Mouse (Mus musculus) C3H10T1/2 (cell line): ENCODE data around the gene Olfr147. TPM values are rescaled to one million over a fixed set of nuclear protein-coding genes. Genes with fewer than 3 reads are reported as not detected.

Experiments used
- polyA plus RNA-seq, 2 experiments: library from polyadenylated mRNA; unstranded; fragments of >200 nt; fragmentation: generic; extraction: Trizol; gene quantifications; one replicate each; pipeline ENCODE4 v1.2.1; 2012; ENCODE audit warnings: missing spikeins in 2 of 2

Gene Olfr147
- not detected for polyA plus RNA-seq

DNA sequence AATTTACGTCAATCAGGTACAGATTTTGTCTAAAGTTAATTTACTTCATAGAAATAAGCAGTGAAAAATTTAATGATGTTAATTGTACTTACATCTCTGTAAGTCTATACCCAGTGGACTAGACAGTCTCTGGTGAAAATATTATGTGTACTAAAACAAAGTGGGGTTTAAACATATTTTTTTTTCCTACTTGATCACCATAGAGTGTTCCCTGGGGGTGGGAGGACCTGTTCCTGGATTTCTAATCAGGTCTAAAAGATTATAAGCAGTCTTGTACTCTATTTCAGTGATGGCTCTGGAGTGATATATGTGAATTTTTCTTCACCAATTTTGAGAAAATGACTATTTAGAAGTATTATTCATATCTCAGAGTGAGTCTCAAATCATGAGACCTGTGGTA, at the start of gene Olfr147:
Olfr147 (plus strand) TSS at position 301 of the 400 bp plus-strand sequence.

GRCm38 (mm10) chr9:38366596-38366995, 34.9 kb upstream of the Olfr147 start, which contains the start of gene Olfr250:
TSS of gene Olfr250 (plus strand) at chr9:38366896.

GRCm38 (mm10) chr9:38376786-38377185, 24.7 kb upstream of the Olfr147 start, which contains the start of gene Olfr251:
TSS of gene Olfr251 (plus strand) at chr9:38377086.

GRCm38 (mm10) chr9:38429155-38429554, 27.7 kb downstream of the Olfr147 start, which contains the start of gene Olfr901:
TSS of gene Olfr901 (plus strand) at chr9:38429455.

DNA sequence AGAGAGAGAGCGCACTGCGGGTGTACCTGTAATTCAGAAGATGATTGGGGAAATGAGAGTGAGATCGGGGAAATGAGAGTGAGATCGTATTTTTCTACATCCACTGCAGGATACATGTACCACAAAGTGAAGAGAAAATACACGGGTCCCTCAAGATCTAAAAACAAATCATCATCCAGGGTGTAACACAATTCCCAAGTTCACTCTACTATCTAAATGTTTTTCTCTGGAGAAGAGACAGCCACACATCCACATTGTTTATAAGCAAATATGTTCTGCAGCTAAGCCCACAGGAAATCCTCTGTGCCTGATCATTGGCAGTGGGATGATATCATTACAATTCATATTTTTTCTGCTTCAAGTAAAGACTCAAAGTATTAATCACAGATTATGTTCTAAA, 45.9 kb downstream of the Olfr147 start, which contains the start of gene Olfr902:
Olfr902 (plus strand) TSS at position 301 of the 400 bp plus-strand sequence.

Other genes with a start within 250 kb of the Olfr147 start
- gene Olfr891, start 220.9 kb upstream of the Olfr147 start, polyA plus RNA-seq, result not detected
- not detected for gene Olfr893, start 193.3 kb upstream of the Olfr147 start, polyA plus RNA-seq
- gene Olfr894, start 183.6 kb upstream of the Olfr147 start, polyA plus RNA-seq, result not detected
- not detected for gene Olfr143, start 148.9 kb upstream of the Olfr147 start, polyA plus RNA-seq
- gene Olfr895, start 133.8 kb upstream of the Olfr147 start, polyA plus RNA-seq, result not detected
- gene Olfr896-ps1, start 110.6 kb upstream of the Olfr147 start, polyA plus RNA-seq, result not detected
- not detected for gene Olfr25, start 72.6 kb upstream of the Olfr147 start, polyA plus RNA-seq
- gene Olfr898, start 53.3 kb upstream of the Olfr147 start, polyA plus RNA-seq, result not detected
- not detected for gene Olfr250, start 34.8 kb upstream of the Olfr147 start, polyA plus RNA-seq
- not detected for gene Olfr251, start 24.6 kb upstream of the Olfr147 start, polyA plus RNA-seq
- not detected for gene Olfr901, start 27.8 kb downstream of the Olfr147 start, polyA plus RNA-seq
- gene Olfr902, start 46.0 kb downstream of the Olfr147 start, polyA plus RNA-seq, result not detected
- gene Olfr904, start 61.4 kb downstream of the Olfr147 start, polyA plus RNA-seq, result not detected
- gene Olfr905, start 69.4 kb downstream of the Olfr147 start, polyA plus RNA-seq, result not detected
- gene Olfr906, start 85.4 kb downstream of the Olfr147 start, polyA plus RNA-seq, result not detected
- not detected for gene Olfr907, start 94.1 kb downstream of the Olfr147 start, polyA plus RNA-seq
- not detected for gene Olfr911-ps1, start 119.9 kb downstream of the Olfr147 start, polyA plus RNA-seq
- gene Olfr910, start 136.2 kb downstream of the Olfr147 start, polyA plus RNA-seq, result not detected
- gene Olfr912, start 178.5 kb downstream of the Olfr147 start, polyA plus RNA-seq, result not detected
- not detected for gene Olfr913, start 191.1 kb downstream of the Olfr147 start, polyA plus RNA-seq
- gene Olfr914, start 203.4 kb downstream of the Olfr147 start, polyA plus RNA-seq, result not detected